Mouse (Mus musculus) liver, embryonic 14.5 days (tissue): Measurements from ENCODE around the gene Nckipsd.

Experiments
- CTCF ChIP-seq: IDR thresholded peaks from 2 replicates; pipeline ENCODE4 v1.5.1; 2016; ENCODE audit warnings: antibody characterized with exemption, low read depth, control low read depth
- EP300 ChIP-seq: IDR thresholded peaks from 2 replicates; pipeline ENCODE4 v1.6.1; 2016; ENCODE audit warnings: antibody characterized with exemption, low read depth

DNA sequence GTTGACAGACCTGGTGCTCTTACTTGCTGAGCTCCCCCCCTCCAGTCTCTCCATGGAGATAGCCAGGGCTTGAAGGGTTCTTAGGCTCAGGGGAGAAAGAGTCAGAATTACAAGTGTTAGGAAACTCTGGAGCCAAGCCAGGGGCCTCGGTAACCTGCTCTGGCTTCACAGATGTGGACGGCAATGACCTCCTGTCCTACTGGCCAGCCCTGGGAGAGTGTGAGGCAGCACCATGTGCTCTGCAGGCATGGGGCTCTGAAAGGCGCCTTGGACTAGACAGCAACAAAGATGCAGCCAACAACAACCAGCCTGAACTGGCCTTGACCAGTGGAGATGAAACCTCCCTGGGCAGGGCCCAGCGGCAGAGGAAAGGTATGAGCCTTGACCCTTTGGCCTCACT is 39.2 kb downstream of the Nckipsd start:
- TF ChIP-seq CTCF (no peak), EP300 (no peak)
